Mouse (Mus musculus) lung, postnatal 0 days (tissue): ENCODE measurements around the gene Klf4.

Experiments
- CTCF ChIP-seq: IDR thresholded peaks from 2 replicates; pipeline ENCODE4 v1.5.1; 2016; ENCODE audit warnings: antibody characterized with exemption, mild to moderate bottlenecking
- EP300 ChIP-seq: IDR thresholded peaks from 2 replicates; pipeline ENCODE4 v1.6.1; 2016; ENCODE audit warnings: antibody characterized with exemption, mild to moderate bottlenecking, control low read depth

DNA sequence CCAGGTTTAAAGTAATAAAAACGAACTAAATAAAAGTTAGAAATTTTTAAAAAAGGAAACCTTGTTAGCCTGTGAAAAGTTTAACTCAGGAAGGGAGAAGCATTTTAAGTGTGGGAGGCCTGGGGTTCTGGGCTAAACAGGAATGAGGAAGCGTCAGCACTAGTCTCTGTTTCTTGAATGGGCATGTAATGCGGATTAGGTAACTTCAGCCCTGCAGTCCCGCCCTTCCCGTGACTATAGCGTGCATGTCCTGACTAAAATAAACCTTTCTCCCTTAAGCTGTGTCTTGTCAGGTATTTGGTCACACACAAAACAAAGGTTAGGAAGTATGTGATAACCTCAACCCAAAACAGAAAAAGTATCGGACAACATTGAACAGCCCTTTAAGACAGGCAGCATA is 23.6 kb downstream of the Klf4 start:
- no peak for TF ChIP-seq CTCF
- TF ChIP-seq EP300: no peak
